Mouse (Mus musculus): Measurements from ENCODE around the gene Vax2. TPM values are rescaled to one million over a fixed set of nuclear protein-coding genes. Genes with fewer than 3 reads are reported as not detected.
A peak's percentile ranks its signal among the peaks of the same experiment; 100 is the strongest.

The Vax2 gene
- polyA plus RNA-seq, 1 experiment from 2014 or later: not detected

DNA sequence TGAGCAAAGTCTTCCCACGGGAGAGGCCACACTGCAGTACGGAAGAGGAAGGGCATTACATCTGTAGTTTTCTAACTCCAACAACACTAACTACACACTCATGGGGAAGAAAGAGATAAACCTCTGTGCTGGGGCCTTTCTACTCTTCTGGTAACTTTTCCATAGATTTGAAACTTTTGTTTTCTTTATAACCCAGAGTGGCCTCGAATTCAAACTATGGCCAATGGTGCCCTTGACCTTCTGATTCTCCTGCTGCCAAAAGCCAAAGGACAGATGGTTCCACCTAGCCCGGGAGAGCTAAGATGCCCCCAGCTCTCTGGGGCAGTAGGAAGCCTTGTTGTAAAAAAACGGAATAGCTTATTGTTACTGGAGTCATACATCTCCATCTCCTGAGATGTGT, 11.1 kb upstream of the Vax2 start:
- Histone ChIP-seq H3K27me3 (peaks cover 95% of the 10 kb centered on the region), H3K4me1 (replicated peaks) (peaks cover 7% of the 10 kb centered on the region), H3K4me3 (no peak overlapping the region), H3K4me2 (no peak overlapping the region), H3K36me3 (no peaks in the 10 kb centered on the region), H3K9ac (no peak overlapping the region), H3K9me3 (replicated peaks) (no peaks in the 10 kb centered on the region), H3K27ac (no peak overlapping the region)
- ATAC-seq (replicated peaks; ENCODE audit: insufficient number of reproducible peaks, insufficient read depth, low FRiP score, low read depth): no peak
- 4% methylated on average over 5 of the region's 5 CpGs for WGBS

DNA sequence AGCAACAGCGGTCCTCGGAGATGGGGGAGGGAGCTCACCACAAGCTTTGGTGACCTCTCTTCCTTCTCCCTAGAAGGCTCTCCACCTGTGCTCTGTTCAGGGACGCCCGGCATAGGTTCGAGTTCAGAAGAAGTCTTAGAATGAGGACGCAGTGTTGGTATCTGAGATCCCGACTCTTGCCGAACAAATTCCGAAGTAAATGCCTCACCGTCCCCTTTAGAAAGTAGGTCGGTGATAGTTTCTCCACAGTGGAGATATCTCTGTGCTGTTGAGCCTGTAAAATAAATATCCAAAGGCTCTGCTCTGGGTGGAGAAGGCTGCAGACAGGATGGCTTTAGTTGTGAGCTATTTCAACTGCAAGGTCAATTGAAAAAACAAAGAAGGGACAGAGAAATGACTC, 10.1 kb upstream of the Vax2 start:
- no peaks in the 10 kb centered on the region for H3K9me3 ChIP-seq (replicated peaks)
- no peaks in the 10 kb centered on the region for H3K36me3 ChIP-seq
- H3K4me3 ChIP-seq: no peak overlapping the region
- peaks cover 95% of the 10 kb centered on the region for H3K27me3 ChIP-seq
- WGBS: 1% methylated on average over 11 of the region's 11 CpGs
- no peak overlapping the region for H3K27ac ChIP-seq
- no peak overlapping the region for H3K9ac ChIP-seq
- peaks cover 7% of the 10 kb centered on the region for H3K4me1 ChIP-seq (replicated peaks)
- ATAC-seq (replicated peaks; ENCODE audit: insufficient number of reproducible peaks, insufficient read depth, low FRiP score, low read depth): no peak
- H3K4me2 ChIP-seq: no peak overlapping the region

DNA sequence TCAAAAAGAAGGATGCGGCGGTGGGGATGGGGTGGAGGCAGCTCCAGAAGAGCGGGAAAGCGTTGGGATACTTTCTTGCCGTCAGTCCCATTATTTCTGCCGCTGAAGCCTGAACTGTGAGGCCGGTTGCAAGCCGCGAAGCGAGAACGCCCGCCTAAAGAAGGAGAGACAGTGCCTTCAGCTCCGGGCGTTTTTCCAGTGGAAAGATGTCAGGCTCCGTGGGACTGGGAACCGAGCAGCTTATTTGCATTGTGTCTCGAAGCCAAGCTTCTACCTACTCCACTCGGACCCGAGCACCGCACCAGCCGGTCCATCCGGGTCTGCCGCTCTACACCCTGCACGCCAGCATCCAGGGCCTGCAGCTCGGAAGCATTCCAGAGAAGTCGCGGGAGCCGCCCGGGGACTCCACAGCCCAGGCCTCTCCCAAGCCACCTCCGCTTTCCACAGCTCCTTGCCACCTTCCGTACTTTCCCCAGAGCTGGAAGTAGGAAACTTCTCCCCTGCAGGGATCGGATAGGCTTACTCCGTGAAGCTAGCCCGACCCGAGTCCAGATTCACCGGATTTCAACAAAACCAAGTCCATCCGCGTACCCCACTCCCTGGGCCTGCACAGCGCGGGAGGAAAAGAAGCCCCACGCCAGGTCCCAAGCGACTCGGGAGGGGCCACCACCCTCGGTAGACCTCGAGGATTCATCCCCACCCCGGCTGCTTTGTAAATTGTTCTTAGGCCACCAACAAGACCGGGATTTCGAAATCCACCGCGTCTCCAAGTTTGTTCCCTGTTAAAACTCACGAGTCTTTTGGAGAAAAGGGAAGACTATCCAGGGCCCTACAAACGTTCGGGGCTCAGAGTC, 8.7 kb upstream of the Vax2 start:
- Histone ChIP-seq H3K36me3 (no peaks in the 10 kb centered on the region), H3K27ac (no peak overlapping the region), H3K4me1 (replicated peaks) (peaks cover 7% of the 10 kb centered on the region), H3K4me2 (peak overlapping the region; percentile 18; the same call in 1 of the 2 replicates), H3K27me3 (peaks cover 95% of the 10 kb centered on the region), H3K9ac (no peak overlapping the region), H3K4me3 (peak overlapping the region; percentile 5; the same call in 1 of the 2 replicates), H3K9me3 (replicated peaks) (no peaks in the 10 kb centered on the region)
- ATAC-seq (replicated peaks; ENCODE audit: insufficient number of reproducible peaks, insufficient read depth, low FRiP score, low read depth): no peak
- 2% methylated on average over 53 of the region's 53 CpGs for WGBS

- Histone ChIP-seq H3K9me3 (replicated peaks) (no peaks in the 10 kb centered on the region), H3K4me1 (replicated peaks) (peaks cover 7% of the 10 kb centered on the region), H3K9ac (no peak overlapping the region), H3K36me3 (no peaks in the 10 kb centered on the region), H3K27ac (no peak overlapping the region), H3K27me3 (peaks cover 95% of the 10 kb centered on the region), H3K4me3 (no peak overlapping the region), H3K4me2 (no peak overlapping the region)
- WGBS: 2% methylated on average over 27 of the region's 27 CpGs
- ATAC-seq (replicated peaks; ENCODE audit: insufficient number of reproducible peaks, insufficient read depth, low FRiP score, low read depth): no peak
Observed at GRCm38 (mm10) chr6:83703000-83703721, 7.9 kb upstream of the Vax2 start.

DNA sequence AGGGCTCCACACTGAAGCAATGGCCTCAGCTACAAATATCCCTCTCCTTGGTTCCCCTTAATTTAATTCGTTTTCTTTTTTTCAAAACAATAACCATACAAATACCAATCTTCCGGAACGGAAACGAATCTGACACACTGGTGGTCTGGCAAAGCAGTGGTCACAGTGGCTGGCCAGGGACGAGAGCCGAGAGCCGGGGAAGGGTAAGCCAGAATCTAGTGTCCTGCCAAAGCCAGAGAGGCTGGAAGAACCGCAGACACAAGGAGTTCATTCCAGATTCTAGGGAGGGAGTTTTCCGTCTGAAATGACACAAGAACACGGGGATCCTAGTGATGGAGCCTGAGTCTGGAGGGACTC, 7.4 kb upstream of the Vax2 start:
- Histone ChIP-seq H3K27me3 (peaks cover 95% of the 10 kb centered on the region), H3K9ac (no peak overlapping the region), H3K4me3 (no peak overlapping the region), H3K4me2 (no peak overlapping the region), H3K4me1 (replicated peaks) (peaks cover 7% of the 10 kb centered on the region), H3K9me3 (replicated peaks) (no peaks in the 10 kb centered on the region), H3K27ac (no peak overlapping the region), H3K36me3 (no peaks in the 10 kb centered on the region)
- WGBS: 1% methylated on average over 10 of the region's 10 CpGs
- no peak for ATAC-seq (replicated peaks; ENCODE audit: insufficient number of reproducible peaks, insufficient read depth, low FRiP score, low read depth)

GRCm38 (mm10) chr6:83704294-83704693, 6.8 kb upstream of the Vax2 start:
- ATAC-seq (replicated peaks; ENCODE audit: insufficient number of reproducible peaks, insufficient read depth, low FRiP score, low read depth): no peak
- peaks cover 7% of the 10 kb centered on the region for H3K4me1 ChIP-seq (replicated peaks)
- H3K4me3 ChIP-seq: no peak overlapping the region
- no peaks in the 10 kb centered on the region for H3K36me3 ChIP-seq
- no peak overlapping the region for H3K9ac ChIP-seq
- H3K9me3 ChIP-seq (replicated peaks): no peaks in the 10 kb centered on the region
- peaks cover 95% of the 10 kb centered on the region for H3K27me3 ChIP-seq
- H3K27ac ChIP-seq: no peak overlapping the region
- WGBS: 19% methylated on average over 1 of the region's 1 CpGs
- no peak overlapping the region for H3K4me2 ChIP-seq

DNA sequence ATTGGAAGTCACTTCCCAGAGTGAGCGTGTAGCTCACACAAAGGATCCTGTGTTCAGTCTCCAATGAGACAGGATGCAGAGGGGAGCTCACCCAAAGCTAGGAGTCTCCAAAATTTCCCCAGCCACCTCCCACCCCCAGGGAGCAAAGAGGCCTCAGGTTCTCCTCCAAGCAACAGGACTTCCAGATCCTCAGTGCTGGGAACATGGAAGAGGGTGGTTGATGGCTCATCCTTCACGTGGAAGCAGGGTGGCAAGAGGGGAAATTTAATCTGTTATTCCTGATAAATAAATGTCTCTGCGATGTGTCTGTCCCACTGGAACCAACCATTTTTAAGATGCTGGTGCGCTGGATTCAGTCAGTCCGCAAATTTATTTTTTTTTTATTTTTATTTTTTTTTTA, 6.4 kb upstream of the Vax2 start:
- peaks cover 95% of the 10 kb centered on the region for H3K27me3 ChIP-seq
- H3K27ac ChIP-seq: no peak overlapping the region
- no peaks in the 10 kb centered on the region for H3K36me3 ChIP-seq
- H3K4me2 ChIP-seq: no peak overlapping the region
- peaks cover 7% of the 10 kb centered on the region for H3K4me1 ChIP-seq (replicated peaks)
- no peak overlapping the region for H3K4me3 ChIP-seq
- 24% methylated on average over 5 of the region's 5 CpGs for WGBS
- no peaks in the 10 kb centered on the region for H3K9me3 ChIP-seq (replicated peaks)
- no peak overlapping the region for H3K9ac ChIP-seq
- ATAC-seq (replicated peaks; ENCODE audit: insufficient number of reproducible peaks, insufficient read depth, low FRiP score, low read depth): no peak

GRCm38 (mm10) chr6:83707738-83708510, 3.1 kb upstream of the Vax2 start:
- Histone ChIP-seq H3K4me1 (replicated peaks) (peaks cover 21% of the 10 kb centered on the region), H3K4me2 (no peak overlapping the region), H3K9me3 (replicated peaks) (no peaks in the 10 kb centered on the region), H3K27me3 (peaks cover 100% of the 10 kb centered on the region), H3K9ac (no peak overlapping the region), H3K27ac (no peak overlapping the region), H3K4me3 (no peak overlapping the region), H3K36me3 (no peaks in the 10 kb centered on the region)
- 9% methylated on average over 6 of the region's 6 CpGs for WGBS
- ATAC-seq (replicated peaks; ENCODE audit: insufficient number of reproducible peaks, insufficient read depth, low FRiP score, low read depth): no peak

GRCm38 (mm10) chr6:83710361-83711066, 550 bp upstream of the Vax2 start:
- no peak overlapping the region for H3K27ac ChIP-seq
- H3K9ac ChIP-seq: 0 out of 2 replicates have a peak overlapping the region, but pooled peaks have one; percentile 3
- peak overlapping the region; percentile 88 for H3K4me2 ChIP-seq
- H3K9me3 ChIP-seq (replicated peaks): no peaks in the 10 kb centered on the region
- no peaks in the 10 kb centered on the region for H3K36me3 ChIP-seq
- ATAC-seq (replicated peaks; ENCODE audit: insufficient number of reproducible peaks, insufficient read depth, low FRiP score, low read depth): peak; percentile 1; the same call in 1 of the 2 replicates
- peaks cover 100% of the 10 kb centered on the region for H3K27me3 ChIP-seq
- H3K4me3 ChIP-seq: peak overlapping the region; percentile 49
- WGBS: under 1% methylated on average over 32 of the region's 32 CpGs
- peaks cover 33% of the 10 kb centered on the region for H3K4me1 ChIP-seq (replicated peaks)

DNA sequence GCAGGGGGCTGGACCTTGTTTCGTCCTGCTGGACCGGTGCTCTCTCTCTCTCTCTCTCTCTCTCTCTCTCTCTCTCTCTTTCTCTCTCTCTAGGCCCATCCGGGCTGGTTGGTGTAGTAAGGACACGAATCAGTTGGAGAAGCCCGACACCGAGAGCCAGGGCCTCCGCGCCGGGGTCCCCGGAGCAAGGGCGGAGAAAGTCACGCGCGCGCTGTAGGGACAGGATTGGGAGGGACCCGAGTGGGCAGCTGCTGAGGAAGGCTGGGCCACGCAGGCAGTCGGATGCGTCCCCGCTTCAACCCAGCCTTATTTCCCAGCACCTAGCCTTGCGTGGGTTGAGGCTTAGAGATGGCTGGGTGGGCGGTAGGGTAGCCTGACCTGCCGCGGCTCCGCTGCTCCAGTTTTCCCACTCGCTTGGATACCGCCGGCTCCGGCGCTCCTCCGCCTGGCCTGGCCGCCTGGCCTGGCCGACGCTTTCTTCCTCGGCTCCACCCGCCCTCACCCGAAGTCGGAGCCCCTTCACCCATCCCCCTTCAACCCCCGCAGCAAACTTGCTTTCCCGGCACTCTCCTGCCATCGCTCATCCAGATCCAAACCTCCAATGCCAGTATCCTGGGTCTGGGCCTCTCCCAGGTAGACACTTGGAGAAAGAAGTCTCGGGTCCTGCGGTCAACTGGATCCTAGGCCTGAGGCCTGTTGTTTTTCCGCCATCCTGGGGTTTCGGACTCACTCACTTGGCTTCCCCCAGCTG, 836 bp downstream of the Vax2 start:
- peak overlapping the region; percentile 88 for H3K4me2 ChIP-seq
- H3K4me1 ChIP-seq (replicated peaks): peaks cover 37% of the 10 kb centered on the region
- no peak for ATAC-seq (replicated peaks; ENCODE audit: insufficient number of reproducible peaks, insufficient read depth, low FRiP score, low read depth)
- no peaks in the 10 kb centered on the region for H3K36me3 ChIP-seq
- 3% methylated on average over 45 of the region's 45 CpGs for whole genome bisulfite sequencing
- H3K27me3 ChIP-seq: peaks cover 99% of the 10 kb centered on the region
- H3K27ac ChIP-seq: no peak overlapping the region
- H3K4me3 ChIP-seq: peak overlapping the region; percentile 49
- H3K9ac ChIP-seq: no peak overlapping the region
- no peaks in the 10 kb centered on the region for H3K9me3 ChIP-seq (replicated peaks)

Measured in heart, embryonic 15.5 days (tissue).